Mouse (Mus musculus) embryonic facial prominence, embryonic 11.5 days (tissue): ENCODE measurements around the gene 3110070M22Rik. TPM values are rescaled to one million over a fixed set of nuclear protein-coding genes. Genes with fewer than 3 reads are reported as not detected.
A peak's percentile ranks its signal among the peaks of the same experiment; 100 is the strongest.
"Not testable (repeated sequence)": the region's sequence is repeated elsewhere in the genome, so short reads cannot be mapped to it uniquely, and the experiment has no call there.

Experiments used
- ATAC-seq: fragments of 200-750 bp; cut with Nextera tagmentation; replicated peaks from 2 replicates; pipeline ENCODE4 v1.8.0; 2017; ENCODE audit warnings: low read depth; ENCODE audit not compliant: insufficient number of reproducible peaks, low FRiP score, low TSS enrichment
- DNase-seq: peaks from one replicate; pipeline ENCODE4 v3.0.0-alpha.2; 2015; ENCODE audit warnings: low spot score
- H3K27ac ChIP-seq: fragments of 300-500 bp; sonication (generic); replicated peaks from 2 replicates; pipeline ENCODE4 v1.5.1; 2014; ENCODE audit warnings: mild to moderate bottlenecking, low read depth, low read length, control low read depth
- H3K27me3 ChIP-seq: fragments of 300-500 bp; sonication (generic); 2 replicates; pipeline ENCODE4 v1.6.1; 2014; ENCODE audit warnings: mild to moderate bottlenecking, low read length, moderate library complexity, mixed read lengths; ENCODE audit not compliant: control insufficient read depth, insufficient read depth
- H3K36me3 ChIP-seq: fragments of 300-500 bp; sonication (generic); replicated peaks from 2 replicates; pipeline ENCODE4 v1.6.1; 2014; ENCODE audit warnings: low read depth, mild to moderate bottlenecking, low read length, moderate library complexity, mixed read lengths; ENCODE audit not compliant: control insufficient read depth, insufficient read depth
- H3K4me1 ChIP-seq: fragments of 300-500 bp; sonication (generic); 2 replicates; pipeline ENCODE4 v1.6.1; 2014; ENCODE audit warnings: low read length, mixed read lengths; ENCODE audit not compliant: control insufficient read depth, insufficient read depth
- H3K4me2 ChIP-seq: fragments of 300-500 bp; sonication (generic); 2 replicates; pipeline ENCODE4 v1.6.1; 2014; ENCODE audit warnings: low read depth, mild to moderate bottlenecking, control low read depth, low read length, moderate library complexity
- H3K4me3 ChIP-seq: fragments of 300-500 bp; sonication (generic); 2 replicates; pipeline ENCODE4 v1.5.1; 2014; ENCODE audit warnings: low read depth, low read length, control low read depth
- H3K9ac ChIP-seq: fragments of 300-500 bp; sonication (generic); replicated peaks from 2 replicates; pipeline ENCODE4 v1.6.1; 2014; ENCODE audit warnings: mild to moderate bottlenecking, control low read depth, low read length
- H3K9me3 ChIP-seq: fragments of 300-500 bp; sonication (generic); replicated peaks from 2 replicates; pipeline ENCODE4 v1.6.1; 2016; ENCODE audit warnings: mild to moderate bottlenecking, low read length, inconsistent platforms, mixed read lengths; ENCODE audit not compliant: control insufficient read depth
- WGBS: fragments of 180-500 bp; shearing (Covaris S2); extraction: QIAGEN DNeasy Blood & Tissue Kit; methylation state at CpG from one replicate; pipeline ENCODE4 v1.1.7; 2014; 5-methylcytosine and 5-hydroxymethylcytosine counted together
- polyA plus RNA-seq: library from polyadenylated mRNA; unstranded; fragments of >200 nt; fragmentation: Nextera tagmentation; extraction: Ambion mirVana; gene quantifications from 2 replicates; pipeline ENCODE4 v1.2.1, GENCODE M21; 2014

Gene 3110070M22Rik
- 1.4 and 1.5 TPM in 2 replicates for polyA plus RNA-seq

DNA sequence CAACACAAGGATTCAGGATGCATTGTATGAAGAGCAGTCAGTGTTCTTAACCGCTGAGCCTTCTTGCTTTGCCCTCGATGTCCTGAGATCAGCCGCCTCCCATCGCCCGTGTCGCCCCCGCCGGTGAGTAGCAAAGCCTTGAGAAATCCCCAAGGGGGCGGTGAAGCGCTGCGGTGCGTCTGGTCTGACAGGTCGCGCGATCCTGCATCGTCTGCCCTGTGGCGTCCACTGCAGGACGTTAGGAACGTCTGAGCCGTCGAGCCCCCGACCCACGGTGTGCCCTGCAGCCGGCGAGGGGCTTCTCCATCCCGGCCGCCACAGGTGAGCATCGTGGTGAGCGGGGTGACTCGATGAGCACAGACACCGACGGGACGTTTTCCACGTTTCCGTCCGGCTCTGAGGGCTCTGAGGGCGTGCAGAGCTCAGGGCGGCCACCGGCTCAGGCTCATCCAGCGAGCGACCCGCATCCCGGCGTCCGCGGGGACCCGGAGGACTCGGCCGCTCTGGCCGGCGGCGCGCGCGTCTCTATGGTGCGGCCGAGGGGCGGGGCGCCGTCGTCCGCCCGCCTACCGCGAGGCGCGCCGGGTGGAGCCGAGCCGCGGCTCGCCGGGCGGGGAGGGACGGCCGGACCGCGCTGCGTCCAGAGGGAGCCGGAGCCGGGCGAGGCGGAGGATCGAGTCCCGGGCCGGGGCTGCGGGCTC lies at the start of gene 3110070M22Rik, which contains the start of gene Tmem267:
TSS of gene 3110070M22Rik (minus strand) at position 504 of the 701 bp plus-strand sequence.
TSS of gene Tmem267 (plus strand) at position 160 of the 701 bp plus-strand sequence.
- WGBS, result 72% methylated on average over 87 of the region's 87 CpGs
- Histone ChIP-seq H3K27ac (0 out of 2 replicates have a peak within 1 kb of the TSS, but pooled peaks have one; percentile 2), H3K9ac (peak within 1 kb of the TSS; percentile 37), H3K27me3 (no peaks in the 10 kb centered on the region), H3K36me3 (peaks cover 3% of the 10 kb centered on the region), H3K4me2 (peak within 1 kb of the TSS; percentile 3; the same call in 1 of the 2 replicates), H3K9me3 (peaks cover 2% of the 10 kb centered on the region), H3K4me3 (no peak within 1 kb of the TSS), H3K4me1 (no peaks in the 10 kb centered on the region)
- no peak for ATAC-seq
- peak; percentile 82 for DNase-seq

DNA sequence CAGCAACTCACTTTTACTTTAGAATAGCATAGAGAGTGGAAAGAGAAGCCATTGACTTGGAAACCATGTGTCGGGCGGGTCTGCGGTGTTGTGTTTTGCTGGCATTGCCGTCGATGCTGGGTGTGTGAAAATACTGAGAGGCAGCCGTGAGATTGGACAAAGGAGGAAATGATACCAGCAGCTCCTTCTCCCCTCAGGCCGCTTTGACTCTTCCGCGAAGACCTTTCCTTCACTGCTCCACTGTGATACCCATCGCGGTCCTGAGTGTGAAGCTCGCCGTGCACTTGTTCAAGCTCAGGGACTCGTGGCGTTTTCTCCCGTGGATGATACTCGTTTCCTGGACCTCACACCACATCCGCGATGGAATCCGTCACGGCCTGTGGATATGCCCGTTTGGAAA lies 6.8 kb upstream of the 3110070M22Rik start:
- 91% methylated on average over 10 of the region's 22 CpGs for WGBS
- not testable (repeated sequence) for H3K4me3 ChIP-seq, DNase-seq, H3K4me1 ChIP-seq, ATAC-seq, H3K27me3 ChIP-seq, H3K27ac ChIP-seq, H3K9me3 ChIP-seq, H3K4me2 ChIP-seq, H3K36me3 ChIP-seq, H3K9ac ChIP-seq

GRCm38 (mm10) chr13:119492083-119492482 lies 3.9 kb upstream of the 3110070M22Rik start:
- not testable (repeated sequence) for DNase-seq, H3K4me2 ChIP-seq, H3K9ac ChIP-seq, H3K27ac ChIP-seq, H3K4me1 ChIP-seq, H3K36me3 ChIP-seq, H3K9me3 ChIP-seq, ATAC-seq, H3K27me3 ChIP-seq, H3K4me3 ChIP-seq
- 89% methylated on average over 10 of the region's 10 CpGs for WGBS

DNA sequence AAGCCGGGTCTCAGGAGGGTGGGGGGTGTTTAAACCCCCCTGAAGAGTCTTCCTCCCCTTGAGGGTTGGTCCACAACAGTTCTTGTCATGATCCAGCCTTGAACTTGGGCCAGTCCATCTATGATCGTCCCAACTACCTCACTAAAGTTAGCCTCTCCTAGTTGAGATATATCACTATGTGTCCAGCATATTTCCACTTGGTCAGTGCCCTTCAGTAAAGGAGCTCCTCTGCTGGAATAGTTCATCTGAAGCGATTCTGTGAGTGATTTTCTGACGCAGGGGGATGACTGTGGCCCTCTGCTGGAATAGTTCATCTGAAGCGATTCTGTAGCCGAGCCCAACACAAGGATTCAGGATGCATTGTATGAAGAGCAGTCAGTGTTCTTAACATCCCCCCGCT lies 829 bp downstream of the 3110070M22Rik start:
- Histone ChIP-seq H3K27ac (no peak overlapping the region), H3K4me3 (no peak overlapping the region), H3K9ac (no peak overlapping the region), H3K4me1 (no peaks in the 10 kb centered on the region), H3K27me3 (no peaks in the 10 kb centered on the region), H3K36me3 (peaks cover 3% of the 10 kb centered on the region), H3K9me3 (peaks cover 2% of the 10 kb centered on the region), H3K4me2 (no peak overlapping the region)
- WGBS, result 64% methylated on average over 7 of the region's 7 CpGs
- DNase-seq (no peak), ATAC-seq (no peak)

GRCm38 (mm10) chr13:119477789-119478188 lies 10.4 kb downstream of the 3110070M22Rik start:
- Histone ChIP-seq H3K4me1 (no peaks in the 10 kb centered on the region), H3K9ac (no peak overlapping the region), H3K36me3 (peaks cover 7% of the 10 kb centered on the region), H3K9me3 (no peaks in the 10 kb centered on the region), H3K4me2 (no peak overlapping the region), H3K27me3 (no peaks in the 10 kb centered on the region), H3K4me3 (no peak overlapping the region), H3K27ac (no peak overlapping the region)
- WGBS, result 89% methylated on average over 2 of the region's 2 CpGs
- DNase-seq, result no peak
- ATAC-seq, result no peak

GRCm38 (mm10) chr13:119476631-119477030 lies 11.6 kb downstream of the 3110070M22Rik start:
- no peaks in the 10 kb centered on the region for H3K9me3 ChIP-seq
- DNase-seq (no peak), ATAC-seq (no peak)
- no peak overlapping the region for H3K27ac ChIP-seq
- H3K27me3 ChIP-seq, result no peaks in the 10 kb centered on the region
- no peak overlapping the region for H3K4me2 ChIP-seq
- WGBS, result 98% methylated on average over 9 of the region's 9 CpGs
- no peaks in the 10 kb centered on the region for H3K4me1 ChIP-seq
- no peak overlapping the region for H3K9ac ChIP-seq
- peaks cover 9% of the 10 kb centered on the region for H3K36me3 ChIP-seq
- H3K4me3 ChIP-seq, result no peak overlapping the region

DNA sequence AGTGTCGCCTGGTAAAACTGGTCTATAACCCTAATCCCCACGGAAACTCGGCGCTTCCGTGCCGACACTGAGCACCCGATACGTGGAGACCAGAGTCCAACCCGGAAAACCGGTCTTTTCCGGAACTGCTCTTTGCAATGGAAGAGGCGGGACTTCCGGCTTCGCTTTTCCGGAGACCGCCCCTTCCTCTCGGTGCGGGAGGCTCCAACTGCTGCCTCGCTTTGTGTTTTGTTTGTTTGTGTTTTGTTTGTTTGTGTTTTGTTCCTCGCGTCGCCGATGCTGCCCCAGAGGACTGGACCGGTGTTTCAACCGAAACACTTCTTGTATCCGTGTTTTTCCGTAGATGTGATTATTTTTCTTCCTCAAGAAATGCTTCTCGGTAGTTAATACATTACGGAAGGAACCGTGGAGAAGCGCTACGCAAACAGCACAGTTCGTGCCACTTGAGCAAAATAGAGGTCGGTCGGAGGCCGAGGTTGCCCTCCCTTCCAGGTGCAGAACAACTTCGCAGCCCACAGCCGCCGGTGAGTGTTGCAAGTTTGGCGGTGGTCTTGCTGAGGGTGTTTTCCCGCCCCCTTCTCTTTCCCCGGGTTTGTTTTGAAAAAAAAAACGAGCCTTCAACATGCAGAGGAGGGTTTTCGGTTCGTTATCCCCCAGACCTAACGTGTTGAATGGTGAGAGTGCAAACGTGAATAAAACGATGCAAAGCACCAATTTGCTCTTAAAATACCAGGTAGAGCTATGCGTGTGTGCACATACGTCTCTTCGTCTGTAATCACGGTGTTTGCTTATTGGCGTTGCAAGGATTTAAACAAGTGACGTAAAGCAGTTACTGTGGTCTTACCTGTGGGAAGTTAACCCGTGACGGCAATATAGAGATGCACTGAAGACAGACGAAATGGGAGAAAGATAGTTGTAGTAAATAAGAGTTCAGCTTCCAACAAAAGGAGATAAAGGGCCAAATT lies 25.3 kb downstream of the 3110070M22Rik start, which contains the start of gene 4833420G17Rik:
TSS of gene 4833420G17Rik (plus strand) at position 173 of the 965 bp plus-strand sequence.
- WGBS, result 7% methylated on average over 57 of the region's 57 CpGs
- DNase-seq, result peak; percentile 96
- peak within 1 kb of the TSS; percentile 71 for H3K4me3 ChIP-seq

More for the DNA sequence above, 25.3 kb downstream of the 3110070M22Rik start, which contains the start of gene 4833420G17Rik:
- Histone ChIP-seq H3K4me1 (peaks cover 2% of the 10 kb centered on the region; the same call in 1 of the 2 replicates), H3K27me3 (no peaks in the 10 kb centered on the region), H3K27ac (no peak within 1 kb of the TSS), H3K36me3 (peaks cover 7% of the 10 kb centered on the region), H3K9me3 (no peaks in the 10 kb centered on the region), H3K4me2 (peak within 1 kb of the TSS; percentile 56), H3K9ac (peak within 1 kb of the TSS; percentile 69)
- peak; percentile 93 for ATAC-seq
